Mouse (Mus musculus): ENCODE data around the gene Tcp1. TPM values are rescaled to one million over a fixed set of nuclear protein-coding genes. Genes with fewer than 3 reads are reported as not detected.

The Tcp1 gene
- 528 TPM for polyA plus RNA-seq (2014; fragmentation: Illumina TruSeq; extraction: RNeasy Lipid Tissue Mini Kit (QIAGEN cat#74804); ENCODE audit: low read depth, low replicate concordance)

DNA sequence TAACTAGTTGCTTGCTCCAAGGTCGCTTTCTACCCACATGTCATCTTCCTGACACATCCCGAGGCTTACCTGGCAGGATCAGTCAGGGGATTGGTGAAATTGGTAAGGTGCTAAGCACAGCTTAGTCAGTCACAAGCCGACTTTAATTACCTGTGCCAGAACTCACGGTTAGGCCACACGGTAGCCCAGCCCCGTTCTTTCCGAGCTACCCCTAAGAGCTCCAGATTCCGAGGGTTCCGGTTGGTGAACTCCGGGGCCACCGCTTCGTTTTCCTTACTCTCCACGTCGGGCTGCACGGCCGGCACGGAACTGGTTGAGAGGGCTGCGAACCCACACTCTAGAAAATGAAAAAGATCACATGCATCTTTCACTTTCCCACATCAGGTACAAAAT is at the start of gene Tcp1:
Tcp1 (plus strand) TSS at position 214 of the 393 bp plus-strand sequence.

DNA sequence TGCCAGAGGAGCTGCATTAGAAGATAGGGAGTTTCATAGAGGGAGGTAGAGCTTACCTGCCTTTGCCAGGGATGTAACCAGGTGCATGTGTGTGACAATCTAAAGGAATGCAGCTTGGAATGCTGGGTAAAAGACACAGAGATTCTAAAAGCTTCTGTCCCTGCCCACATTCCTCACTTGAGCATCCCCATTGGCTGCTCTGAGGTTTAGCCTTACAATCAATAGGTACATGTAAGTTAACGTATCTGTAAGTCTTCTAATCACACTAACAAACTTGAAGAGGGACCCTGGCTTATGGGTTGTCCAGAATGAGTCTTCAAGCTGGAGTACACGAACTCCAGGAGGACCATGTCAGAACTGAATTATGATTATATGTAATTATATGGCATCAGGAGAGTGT is 47.5 kb upstream of the Tcp1 start, which contains the start of gene Mas1:
Mas1 (minus strand) TSS at position 101 of the 400 bp plus-strand sequence.

DNA sequence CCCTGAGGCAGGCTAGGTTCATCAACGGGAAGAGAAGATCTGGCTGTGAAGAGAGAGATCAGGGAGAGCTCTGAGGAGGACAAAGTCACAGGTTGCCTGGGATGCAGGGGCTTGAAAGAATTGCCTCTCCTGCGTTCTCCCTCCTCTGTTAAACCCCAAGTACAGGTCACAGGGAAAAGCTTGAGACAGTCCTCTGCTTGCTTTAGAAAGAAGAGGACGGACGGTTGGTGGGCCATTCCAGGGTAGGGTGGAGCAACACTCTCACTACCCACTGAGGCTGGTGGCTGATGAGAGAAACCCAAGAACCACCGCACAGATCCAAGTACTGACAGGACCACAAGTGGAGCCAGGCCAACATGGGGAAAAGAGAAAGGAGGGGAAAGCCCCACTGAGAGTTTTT is 39.8 kb upstream of the Tcp1 start, which contains the start of gene Mrgprh:
Mrgprh (plus strand) TSS at position 301 of the 400 bp plus-strand sequence.

DNA sequence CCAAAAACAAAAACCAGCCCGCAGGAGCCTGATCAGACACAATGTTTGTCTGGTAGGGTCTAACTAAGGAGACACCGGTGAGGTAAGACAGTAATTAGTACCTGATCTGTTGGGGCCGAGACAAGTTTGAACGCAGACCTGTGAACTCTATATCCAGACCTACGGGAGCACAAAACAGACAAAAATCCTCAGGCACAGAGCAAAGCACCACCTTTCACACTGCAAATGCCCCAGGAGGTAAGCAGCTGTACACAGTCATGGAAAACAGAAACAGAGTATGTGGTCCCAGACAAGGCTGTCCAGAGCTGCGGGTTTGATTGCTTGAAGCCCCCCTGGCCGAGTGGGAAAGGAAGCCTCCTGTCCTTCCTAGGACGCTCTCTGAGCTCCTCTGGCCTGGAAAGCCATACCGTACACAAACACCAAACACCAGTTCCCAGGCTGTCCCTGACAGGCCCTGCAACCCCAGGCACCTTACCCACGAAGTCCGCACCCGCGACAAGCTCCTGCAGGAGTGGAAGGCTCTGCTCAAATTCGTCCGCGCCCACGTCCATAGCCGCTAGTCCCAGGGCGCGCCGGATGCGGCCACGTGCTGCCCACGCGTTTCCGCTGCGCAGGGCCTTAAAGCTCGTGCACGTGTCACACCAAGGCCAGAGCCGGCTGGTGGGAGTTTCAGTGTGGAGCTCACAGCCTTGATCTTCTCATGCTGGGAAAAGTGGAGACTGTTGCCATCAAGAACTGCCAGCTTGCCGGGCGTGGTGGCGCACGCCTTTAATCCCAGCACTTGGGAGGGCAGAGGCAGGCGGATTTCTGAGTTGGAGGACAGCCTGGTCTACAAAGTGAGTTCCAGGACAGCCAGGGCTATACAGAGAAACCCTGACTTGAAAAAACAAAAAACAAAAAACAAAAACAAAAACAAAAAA is 5.9 kb upstream of the Tcp1 start, which contains the start of gene Pnldc1:
Pnldc1 (minus strand) TSS at position 870 of the 920 bp plus-strand sequence.

DNA sequence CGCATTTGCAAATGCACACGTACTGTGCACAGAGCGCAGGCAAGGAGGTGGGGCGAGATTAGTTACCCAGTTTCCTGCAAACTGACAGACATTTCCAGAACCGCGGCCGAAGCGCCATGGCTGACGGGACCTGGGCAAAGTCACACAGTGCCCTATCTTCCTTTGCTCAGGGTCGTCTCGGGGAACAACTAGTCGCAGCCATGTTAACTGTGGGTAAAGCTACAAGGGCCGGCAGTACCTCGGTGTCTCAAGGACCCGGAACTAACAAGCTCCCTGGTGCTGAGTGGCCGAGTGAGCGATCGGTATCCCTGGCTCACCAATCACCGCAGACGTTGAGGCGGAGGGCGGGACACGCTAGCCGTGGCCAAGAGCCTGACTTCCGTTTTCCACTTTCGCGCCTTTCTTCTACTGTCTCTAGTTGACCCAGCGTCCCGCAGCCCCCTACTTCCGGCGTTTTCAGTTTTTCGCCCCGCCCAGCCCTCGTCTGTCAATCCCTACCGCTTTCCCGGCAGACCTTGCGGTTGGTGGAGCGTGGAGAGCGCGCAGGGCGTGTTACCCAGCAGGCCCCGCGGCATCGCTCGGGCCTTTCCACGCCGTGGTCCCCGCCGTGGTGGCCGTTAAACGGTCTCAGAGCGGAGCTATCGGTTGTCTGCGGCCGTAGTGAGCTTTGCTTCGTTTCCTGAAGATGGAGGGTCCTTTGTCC is 531 bp downstream of the Tcp1 start, which contains the start of gene Mrpl18:
Mrpl18 (minus strand) TSS at position 465 of the 703 bp plus-strand sequence.

DNA sequence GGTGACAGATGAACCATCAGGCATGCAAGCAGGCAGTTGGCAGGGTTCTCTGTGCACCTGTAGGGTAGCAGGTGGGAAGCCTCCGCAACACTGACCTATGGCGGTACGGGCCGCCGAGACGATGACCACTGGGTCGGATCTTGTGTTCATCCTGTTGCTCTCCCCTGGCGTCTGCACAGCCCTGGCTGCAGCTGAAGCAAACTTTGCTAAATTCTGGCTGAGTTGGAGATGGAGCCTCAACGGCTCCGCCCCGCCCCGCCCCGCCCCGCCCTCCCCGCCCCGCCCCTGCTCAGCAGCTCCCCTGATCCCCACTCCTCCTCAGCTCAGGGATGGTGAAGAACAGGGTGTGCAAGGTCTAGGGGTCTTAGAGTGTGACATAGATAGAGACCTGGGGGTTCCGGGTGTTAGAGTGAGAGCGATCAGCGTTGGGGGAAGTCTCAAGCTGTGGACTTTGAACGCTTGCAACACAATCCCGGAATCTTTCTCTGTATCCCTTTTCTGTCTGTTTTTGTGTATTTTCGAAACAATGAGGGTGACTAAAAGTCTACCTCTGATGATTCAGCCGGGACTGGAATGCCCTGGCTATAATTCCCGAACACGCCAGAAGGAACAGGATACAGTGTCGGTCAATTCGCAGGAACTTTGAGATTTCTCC is 24.8 kb downstream of the Tcp1 start, which contains the start of gene Acat3:
Acat3 (minus strand) TSS at position 450 of the 655 bp plus-strand sequence.

DNA sequence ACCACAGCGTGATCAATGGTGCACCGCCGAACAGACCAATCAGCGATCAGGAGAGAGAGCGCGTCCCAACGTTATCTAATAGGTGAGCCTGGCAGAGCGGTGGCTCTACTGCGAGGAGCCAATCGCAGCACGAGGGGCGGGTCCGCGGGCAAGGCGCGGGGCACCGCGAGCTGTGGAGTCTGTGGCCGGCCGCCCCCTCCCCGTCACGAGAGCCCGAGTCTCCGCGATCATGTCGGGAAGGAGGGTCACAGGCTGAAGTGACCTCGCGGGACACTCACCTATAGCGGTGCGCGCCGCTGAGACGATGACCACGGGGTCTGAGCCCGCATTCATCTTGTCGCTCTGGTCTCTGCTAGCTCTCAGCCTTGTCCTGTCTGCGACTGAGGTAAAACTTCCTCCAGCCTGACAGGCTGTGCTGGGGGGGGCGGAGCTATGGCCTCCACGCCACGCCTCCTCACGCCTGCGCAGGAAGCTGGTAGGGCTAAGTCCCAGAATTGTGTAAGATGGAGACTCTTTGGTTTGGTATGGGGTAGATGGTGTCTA is 44.9 kb downstream of the Tcp1 start, which contains the start of gene Acat2:
Acat2 (minus strand) TSS at position 417 of the 543 bp plus-strand sequence.

Other genes with a start within 250 kb of the Tcp1 start
- gene Slc22a1, start 239.9 kb upstream of the Tcp1 start, polyA plus RNA-seq (2014; fragmentation: Illumina TruSeq; extraction: RNeasy Lipid Tissue Mini Kit (QIAGEN cat#74804); ENCODE audit: low read depth, low replicate concordance) = not detected
- 26.9 TPM for gene Igf2r, start 146.0 kb upstream of the Tcp1 start, polyA plus RNA-seq (2014; fragmentation: Illumina TruSeq; extraction: RNeasy Lipid Tissue Mini Kit (QIAGEN cat#74804); ENCODE audit: low read depth, low replicate concordance)
- not detected for gene Mas1, start 47.6 kb upstream of the Tcp1 start, polyA plus RNA-seq (2014; fragmentation: Illumina TruSeq; extraction: RNeasy Lipid Tissue Mini Kit (QIAGEN cat#74804); ENCODE audit: low read depth, low replicate concordance)
- gene Mrgprh, start 39.7 kb upstream of the Tcp1 start, polyA plus RNA-seq (2014; fragmentation: Illumina TruSeq; extraction: RNeasy Lipid Tissue Mini Kit (QIAGEN cat#74804); ENCODE audit: low read depth, low replicate concordance) = not detected
- gene Pnldc1, start 5.5 kb upstream of the Tcp1 start, polyA plus RNA-seq (2014; fragmentation: Illumina TruSeq; extraction: RNeasy Lipid Tissue Mini Kit (QIAGEN cat#74804); ENCODE audit: low read depth, low replicate concordance) = not detected
- 108 TPM for gene Mrpl18, start 644 bp downstream of the Tcp1 start, polyA plus RNA-seq (2014; fragmentation: Illumina TruSeq; extraction: RNeasy Lipid Tissue Mini Kit (QIAGEN cat#74804); ENCODE audit: low read depth, low replicate concordance)
- 1.2 TPM for gene Acat3, start 24.9 kb downstream of the Tcp1 start, polyA plus RNA-seq (2014; fragmentation: Illumina TruSeq; extraction: RNeasy Lipid Tissue Mini Kit (QIAGEN cat#74804); ENCODE audit: low read depth, low replicate concordance)
- gene Acat2, start 45.0 kb downstream of the Tcp1 start, polyA plus RNA-seq (2014; fragmentation: Illumina TruSeq; extraction: RNeasy Lipid Tissue Mini Kit (QIAGEN cat#74804); ENCODE audit: low read depth, low replicate concordance) = 53.4 TPM
- gene Wtap, start 78.5 kb downstream of the Tcp1 start, polyA plus RNA-seq (2014; fragmentation: Illumina TruSeq; extraction: RNeasy Lipid Tissue Mini Kit (QIAGEN cat#74804); ENCODE audit: low read depth, low replicate concordance) = 152 TPM
- 161 TPM for gene Sod2, start 91.1 kb downstream of the Tcp1 start, polyA plus RNA-seq (2014; fragmentation: Illumina TruSeq; extraction: RNeasy Lipid Tissue Mini Kit (QIAGEN cat#74804); ENCODE audit: low read depth, low replicate concordance)
- gene Gpr31b, start 136.6 kb downstream of the Tcp1 start, polyA plus RNA-seq (2014; fragmentation: Illumina TruSeq; extraction: RNeasy Lipid Tissue Mini Kit (QIAGEN cat#74804); ENCODE audit: low read depth, low replicate concordance) = not detected
- 0.82 TPM for gene Tcp10b, start 145.4 kb downstream of the Tcp1 start, polyA plus RNA-seq (2014; fragmentation: Illumina TruSeq; extraction: RNeasy Lipid Tissue Mini Kit (QIAGEN cat#74804); ENCODE audit: low read depth, low replicate concordance)
- gene Unc93a, start 216.1 kb downstream of the Tcp1 start, polyA plus RNA-seq (2014; fragmentation: Illumina TruSeq; extraction: RNeasy Lipid Tissue Mini Kit (QIAGEN cat#74804); ENCODE audit: low read depth, low replicate concordance) = not detected

All from adrenal gland, adult 10 weeks (tissue).